Mouse (Mus musculus): ENCODE measurements around the gene Arvcf.

Gene Arvcf

DNA sequence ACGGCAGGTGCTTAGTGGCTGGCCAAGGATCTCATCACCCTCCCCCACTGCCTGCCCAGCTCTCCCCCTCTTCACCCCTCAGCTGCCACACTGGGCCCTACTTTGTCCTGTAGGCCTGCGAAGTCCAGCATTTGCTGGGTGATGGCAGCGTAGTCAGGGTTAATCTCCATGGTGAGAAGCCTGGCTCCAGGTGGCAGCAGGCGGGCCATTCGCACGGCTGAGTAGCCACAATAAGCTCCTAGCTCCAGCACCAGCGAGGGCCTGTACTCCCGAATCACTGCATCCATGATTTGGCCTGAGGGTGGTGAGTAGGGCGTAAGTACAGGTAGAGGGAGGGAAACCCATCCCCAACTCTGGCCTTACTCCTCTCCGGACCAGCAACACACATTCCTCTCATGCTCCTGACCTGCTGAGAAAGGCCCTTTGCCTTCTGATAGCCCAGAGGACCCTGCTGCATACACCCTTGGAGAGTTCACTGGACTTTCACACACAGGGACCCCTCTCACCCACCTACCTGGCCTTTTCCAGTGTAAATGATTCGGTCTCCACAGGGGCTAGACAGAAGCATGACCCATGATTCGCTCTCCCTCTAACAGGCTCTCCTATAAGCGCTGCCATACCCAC, 63.2 kb downstream of the Arvcf start:
- DNase-seq, result peak; percentile 61 to 77

DNA sequence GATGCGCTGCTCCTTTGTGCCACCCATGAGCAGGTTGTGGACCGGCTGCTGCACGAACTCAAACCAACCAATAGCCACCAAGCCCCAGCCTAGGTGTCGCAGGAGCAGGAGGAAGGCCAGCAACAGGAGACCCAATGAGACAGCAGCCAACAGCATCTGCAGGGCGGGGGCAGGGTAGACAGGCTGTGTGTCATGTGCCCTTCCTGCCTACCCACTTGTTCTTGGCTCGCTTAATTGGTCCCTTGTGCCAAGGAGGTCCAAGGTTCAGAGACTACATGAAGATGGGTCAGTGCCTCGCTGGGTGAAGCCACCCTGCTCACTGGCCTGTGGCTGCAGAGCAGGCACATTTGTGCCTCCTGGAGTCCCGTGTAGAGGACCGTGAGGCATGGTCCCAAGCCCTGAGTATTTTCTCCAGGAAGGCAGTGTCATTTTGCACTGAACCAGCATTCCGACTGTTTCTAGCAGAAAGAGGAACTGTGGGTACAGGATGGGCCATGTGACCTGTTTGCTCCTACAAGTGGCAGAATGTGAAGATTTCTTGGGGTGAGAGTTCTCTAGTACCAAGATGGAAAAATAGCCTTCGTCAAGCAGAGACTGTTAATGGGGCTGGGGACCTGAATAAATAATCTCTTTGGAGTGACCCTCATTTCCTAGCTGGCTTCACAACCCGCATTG, 64.0 kb downstream of the Arvcf start:
- DNase-seq, result peak; percentile 61 to 78

DNA sequence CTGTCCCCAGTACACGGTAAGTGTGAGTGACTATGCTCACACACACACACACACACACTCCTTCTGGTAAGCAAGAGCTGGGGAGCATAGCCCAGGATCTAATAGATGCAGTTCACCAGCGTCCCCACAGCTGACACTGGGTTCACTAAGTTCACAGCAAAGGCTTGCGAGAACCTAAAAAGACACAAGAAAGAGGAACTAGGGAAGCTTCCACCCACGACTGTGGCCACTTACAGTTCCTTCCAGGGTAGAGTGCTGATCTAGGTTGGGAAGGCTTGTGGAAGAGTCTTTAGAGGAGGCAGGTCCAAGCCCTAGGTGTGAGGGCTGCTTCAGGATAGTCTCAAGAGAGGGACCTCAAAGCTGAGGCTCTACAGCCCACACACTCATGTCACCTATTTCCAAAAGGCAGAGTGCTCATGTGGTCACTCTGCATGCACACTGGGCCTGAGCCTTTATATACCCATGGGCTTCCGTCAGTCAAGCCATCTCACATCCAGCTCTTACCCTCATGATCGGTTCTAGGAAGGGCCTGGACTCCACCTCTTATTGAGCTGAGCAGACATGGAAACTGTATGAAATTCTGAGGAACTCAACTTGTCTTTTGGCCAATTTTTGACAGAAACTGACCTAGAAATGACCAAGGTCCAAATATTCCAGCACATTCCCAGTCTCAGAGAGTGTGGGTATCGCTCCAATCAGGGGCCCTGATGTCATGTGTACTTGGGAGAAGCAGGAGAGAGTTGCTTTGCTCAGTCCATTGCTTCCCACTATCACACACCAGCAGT, 65.2 kb downstream of the Arvcf start:
- DNase-seq, result peak in 1 of 2 experiments; percentile 10

DNA sequence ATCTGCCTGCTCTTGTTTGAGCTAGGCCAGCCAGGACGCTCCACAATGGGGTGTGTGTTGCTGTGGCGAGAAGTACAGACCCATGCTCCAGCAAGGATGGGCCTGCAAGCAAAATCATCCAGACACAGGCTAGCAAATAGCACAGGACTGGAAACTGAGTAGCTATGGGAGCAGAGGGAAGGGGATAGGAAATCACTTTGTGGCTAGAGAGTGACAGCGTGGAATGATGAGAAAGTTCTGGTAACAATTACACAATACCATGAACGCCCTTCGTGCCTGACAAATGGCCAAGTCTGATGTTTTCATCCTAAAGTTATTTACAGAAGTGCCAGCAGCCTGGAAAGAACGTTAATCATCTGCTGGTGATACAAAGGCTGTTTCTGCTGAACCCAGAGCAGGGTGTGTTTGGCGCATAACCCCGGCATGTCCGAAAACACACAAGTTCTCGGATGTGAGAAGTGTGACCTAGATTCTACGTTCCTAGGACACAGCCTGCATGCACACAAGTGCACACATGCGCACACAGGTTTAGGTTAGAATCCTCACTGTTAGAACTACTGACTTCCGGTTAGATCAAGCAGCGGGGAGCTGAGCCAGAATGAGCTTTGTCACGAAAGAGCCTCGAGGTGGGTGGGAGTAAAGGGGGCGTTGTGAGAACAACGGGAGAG, 68.2 kb downstream of the Arvcf start:
- peak; percentile 40 to 68 for DNase-seq

DNA sequence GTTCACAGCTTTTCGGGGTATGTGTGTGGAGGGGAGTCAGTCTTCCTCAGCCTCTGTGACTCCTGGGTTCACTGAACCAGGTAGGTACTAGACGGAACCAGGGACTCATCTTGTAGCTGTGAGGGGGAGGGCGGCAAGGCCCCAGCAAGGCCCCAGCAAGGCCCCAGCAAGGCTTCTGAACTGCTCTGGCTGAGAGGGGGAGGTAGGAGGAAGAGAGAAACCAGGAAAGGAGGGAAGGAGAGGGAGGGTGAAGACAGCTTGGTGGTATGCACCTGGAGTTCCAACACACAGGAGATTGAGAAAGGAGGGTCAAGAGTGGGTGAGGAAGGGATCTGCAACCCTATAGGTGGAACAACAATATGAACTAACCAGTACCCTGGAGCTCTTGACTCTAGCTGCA, 68.9 kb downstream of the Arvcf start:
- DNase-seq, result peak in 1 of 2 experiments; percentile 41

DNA sequence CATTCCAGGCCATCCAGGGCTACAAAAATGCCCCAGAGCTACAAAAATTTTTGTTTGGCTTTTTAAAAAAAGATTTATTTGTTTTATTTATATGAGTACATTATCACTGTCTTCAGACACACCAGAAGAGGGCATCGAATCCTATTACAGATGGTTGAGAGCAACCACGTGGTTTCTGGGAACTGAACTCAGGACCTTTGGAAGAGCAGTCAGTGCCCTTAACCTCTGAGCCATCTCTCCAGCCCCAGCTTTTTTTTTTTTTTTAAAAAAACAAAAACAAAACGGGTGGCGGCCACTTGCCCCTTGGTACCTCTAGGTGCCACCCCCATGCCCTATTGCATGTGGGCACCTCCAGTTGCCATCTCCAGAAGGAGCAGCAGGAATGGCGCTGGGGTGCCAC, 69.5 kb downstream of the Arvcf start:
- no peak for DNase-seq

DNA sequence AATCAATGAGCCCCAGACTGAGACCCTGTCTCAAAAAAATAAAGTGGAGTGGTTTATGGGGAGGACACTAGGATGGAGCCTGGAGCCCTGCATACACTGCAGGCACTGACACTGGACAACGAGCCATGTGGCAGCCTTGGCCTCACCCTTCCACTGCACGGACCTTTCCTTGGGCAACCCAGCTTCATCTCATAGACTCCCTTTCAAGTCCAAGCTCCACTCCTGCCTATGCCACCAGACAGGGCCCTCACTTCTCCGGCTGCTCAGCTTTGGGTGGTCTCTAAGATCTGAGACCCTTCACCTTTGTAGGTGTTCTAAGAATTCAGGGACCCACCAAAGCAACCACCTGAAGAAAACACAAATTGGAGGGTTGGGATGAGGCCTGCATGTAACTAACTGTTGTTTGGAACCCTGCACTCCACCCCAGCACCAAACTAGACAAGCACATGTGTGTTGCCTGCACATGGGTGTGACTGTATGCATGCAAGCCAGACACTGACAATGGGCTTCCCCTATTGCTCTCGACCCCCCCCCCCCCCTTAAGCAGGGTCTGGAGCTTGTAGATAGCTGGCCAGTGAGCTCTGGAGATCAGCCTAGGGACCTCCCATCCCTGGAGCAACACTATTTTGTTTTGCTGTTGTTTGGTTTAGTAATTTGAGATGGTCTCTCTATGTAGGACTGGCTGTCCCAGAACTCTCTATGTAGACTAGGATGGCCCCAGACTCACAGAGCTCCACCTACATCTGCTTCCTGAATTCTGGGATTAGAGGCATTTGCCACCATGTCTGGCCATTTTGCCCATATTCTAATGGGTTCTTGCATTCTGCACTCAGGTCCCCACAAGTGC, 71.0 kb downstream of the Arvcf start:
- DNase-seq, result no peak

DNA sequence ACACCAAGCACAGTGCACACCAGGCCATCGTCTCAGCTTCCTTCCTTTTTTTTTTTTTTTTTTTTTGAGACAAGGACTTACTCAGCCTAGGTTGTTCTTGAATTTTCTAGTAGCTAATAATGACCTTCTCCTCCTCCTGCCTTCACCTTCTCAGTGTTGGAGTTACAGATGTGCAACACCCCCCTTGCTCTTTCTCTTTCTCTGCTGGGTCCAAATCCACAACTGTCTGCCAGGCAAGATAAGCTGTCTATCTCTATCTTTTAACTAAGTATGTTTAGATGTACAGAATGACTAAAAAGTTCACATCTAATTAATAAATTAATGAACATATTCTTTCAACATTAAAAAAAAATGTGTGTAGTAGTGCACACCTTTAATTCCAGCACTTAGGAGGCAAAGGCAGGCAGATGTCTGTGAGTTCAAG, 71.6 kb downstream of the Arvcf start:
- DNase-seq, result no peak

DNA sequence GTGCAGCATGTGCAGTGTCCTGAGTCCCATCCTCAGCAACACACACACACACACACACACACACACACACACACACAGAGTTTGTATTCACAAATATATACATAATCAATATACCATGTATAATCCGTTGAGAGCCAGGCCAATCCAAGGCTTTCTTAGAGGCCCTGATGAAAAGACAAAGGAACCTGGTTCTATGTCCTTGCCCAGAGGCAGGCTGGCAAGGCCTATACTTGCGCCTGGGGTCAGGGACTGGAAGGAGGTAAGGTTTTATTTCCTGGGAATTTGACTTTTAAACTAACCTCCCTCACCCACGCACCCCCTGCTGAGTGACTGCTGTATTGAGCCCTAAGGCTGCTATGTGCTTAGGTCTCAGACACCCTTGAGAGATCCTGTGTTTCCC, 72.6 kb downstream of the Arvcf start:
- no peak for DNase-seq

DNA sequence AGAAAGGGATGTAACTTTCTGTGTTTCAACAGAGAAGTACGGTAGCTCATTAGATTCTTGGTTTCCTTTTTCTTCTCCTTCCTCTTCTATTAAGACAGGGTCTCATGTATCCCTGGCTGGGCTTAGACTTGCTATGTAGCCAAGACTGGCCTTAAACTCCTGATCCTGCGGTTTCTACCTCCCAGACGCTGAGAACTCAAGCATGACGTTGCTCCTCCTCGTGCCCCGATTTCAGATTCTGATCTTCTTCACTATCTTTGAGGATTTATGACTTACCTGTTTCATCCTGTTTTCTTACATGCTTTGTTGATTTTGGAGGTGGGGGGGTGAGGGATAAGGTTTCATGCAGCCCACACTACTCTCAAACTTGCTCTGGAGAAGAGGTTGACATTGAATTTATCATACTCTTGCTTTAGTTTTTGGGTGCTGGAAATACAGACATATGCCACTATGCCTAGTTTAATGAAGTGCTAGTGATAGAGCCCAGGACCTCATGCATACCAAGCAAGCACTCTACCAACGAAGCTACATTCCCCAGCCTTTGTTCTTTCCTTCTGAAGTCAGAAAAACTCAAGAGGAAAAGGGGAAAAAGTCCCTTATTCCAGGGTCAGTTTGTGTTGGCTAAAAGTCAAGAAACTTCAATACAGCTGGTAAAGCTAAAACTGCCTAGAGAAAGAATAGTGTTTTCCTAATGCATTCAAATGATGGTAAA, 75.4 kb downstream of the Arvcf start:
- no peak for DNase-seq

DNA sequence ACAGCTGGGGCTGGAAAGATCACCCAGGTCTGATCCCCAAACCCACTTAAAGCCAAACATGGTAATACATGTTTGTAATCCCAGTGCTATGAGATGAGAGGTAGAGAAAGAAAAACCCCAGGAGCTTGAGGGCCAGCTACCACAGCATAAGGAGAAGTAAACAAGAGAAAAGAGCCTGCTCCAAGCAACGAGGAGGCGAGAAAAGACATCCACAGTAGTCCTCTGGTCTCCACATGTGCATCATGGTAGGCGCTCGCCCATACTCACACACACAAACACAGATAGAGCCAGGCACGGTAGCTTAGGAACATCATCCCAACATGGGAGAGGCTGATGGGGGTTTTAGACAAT, 75.9 kb downstream of the Arvcf start:
- no peak for DNase-seq

DNA sequence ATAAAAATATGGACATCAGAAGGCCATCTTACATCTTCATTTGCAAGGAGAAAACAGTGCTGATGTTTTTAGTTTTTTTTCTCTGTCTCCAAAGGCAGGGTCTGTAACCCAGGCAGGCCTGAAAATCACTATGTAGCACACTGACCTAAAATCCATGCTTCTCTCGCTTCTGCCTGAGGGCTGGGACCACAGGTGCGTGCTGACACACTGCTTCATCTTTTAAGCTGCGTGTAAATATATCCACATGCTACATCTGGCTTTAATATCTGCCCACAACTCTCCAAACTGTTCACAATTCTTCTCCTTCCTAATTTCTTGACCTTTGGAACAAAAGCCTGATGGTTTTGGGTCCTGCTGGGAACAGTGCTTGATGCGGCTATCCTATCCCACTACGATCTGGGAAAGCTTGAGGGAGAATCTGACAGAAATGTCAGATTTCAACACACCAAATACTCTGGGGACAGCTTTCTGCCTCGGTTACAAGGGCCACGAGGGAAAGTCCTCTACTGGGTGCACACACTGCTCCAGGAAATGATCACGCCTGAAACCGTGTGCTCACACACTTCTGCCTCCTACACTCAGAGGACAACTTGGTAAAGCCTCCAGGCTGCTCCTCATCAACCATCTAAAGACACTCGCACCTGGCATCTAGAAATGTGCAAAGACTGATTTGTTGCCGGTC, 76.5 kb downstream of the Arvcf start:
- no peak for DNase-seq

DNA sequence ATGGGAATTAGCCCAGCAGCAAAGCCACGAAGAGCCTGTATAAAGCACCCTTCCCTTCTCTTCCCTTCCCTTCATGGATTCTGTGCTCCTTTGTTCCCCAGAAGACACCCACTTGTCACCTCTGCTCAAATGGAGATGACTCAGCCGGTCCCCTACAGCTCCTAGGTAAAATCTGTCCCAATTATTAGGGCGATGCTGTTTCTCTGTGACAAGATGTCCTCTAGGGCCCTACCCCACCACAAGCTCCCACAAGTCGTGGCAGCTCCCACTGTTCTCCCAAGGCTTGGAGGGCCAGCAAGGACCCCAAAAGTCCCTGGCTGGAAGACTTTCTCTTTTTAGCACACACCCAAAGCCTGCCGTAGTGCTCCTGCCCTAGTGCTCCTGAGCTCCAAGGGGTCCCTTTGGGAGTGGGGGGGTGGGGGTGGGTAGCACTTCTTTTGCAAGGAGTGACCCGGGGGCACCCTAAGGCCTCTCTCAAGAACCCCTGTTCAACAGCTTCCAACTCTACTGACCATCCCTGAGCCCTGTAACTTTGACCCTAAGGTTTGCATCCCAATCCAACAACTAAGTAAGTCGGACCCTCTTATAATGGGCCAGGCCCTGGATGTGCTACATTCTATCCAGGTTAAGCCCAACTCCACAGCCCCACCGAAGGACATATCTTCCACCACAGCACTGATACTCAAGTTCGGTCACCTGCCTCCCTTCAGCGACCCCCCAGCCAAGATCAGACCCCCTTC, 77.7 kb downstream of the Arvcf start:
- DNase-seq, result peak in 1 of 2 experiments; percentile 27

DNA sequence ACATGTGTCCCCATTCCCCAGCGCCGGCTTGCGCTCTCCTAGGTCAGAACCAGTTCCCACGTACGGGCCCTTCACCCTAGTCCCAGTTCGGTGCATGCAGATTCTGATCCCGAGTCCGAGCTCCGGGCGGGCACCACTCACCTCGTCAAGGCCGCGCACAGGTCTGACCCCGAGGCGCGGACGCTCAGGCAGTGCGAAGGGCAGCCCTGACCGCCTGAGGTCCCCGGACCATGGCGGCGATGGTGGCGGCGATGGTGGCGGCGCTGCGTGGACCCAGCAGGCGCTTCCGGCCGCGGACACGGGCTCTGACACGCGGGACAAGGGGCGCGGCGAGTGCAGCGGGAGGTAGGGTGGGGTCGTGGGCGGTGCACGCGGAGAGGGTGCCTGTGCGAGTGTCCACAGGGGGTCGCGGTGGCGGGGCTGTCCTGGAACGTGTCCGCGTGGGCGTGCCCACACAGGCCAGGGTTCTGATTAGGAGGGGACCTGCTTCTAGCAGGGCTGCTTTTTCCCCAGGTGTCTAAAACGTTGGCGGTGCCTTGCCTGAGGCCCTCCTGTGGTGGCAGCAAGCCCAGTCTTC, 78.3 kb downstream of the Arvcf start, which contains the start of gene Txnrd2:
Txnrd2 (plus strand) TSS at position 170 of the 577 bp plus-strand sequence.
- peak; percentile 85 to 89 for DNase-seq

DNA sequence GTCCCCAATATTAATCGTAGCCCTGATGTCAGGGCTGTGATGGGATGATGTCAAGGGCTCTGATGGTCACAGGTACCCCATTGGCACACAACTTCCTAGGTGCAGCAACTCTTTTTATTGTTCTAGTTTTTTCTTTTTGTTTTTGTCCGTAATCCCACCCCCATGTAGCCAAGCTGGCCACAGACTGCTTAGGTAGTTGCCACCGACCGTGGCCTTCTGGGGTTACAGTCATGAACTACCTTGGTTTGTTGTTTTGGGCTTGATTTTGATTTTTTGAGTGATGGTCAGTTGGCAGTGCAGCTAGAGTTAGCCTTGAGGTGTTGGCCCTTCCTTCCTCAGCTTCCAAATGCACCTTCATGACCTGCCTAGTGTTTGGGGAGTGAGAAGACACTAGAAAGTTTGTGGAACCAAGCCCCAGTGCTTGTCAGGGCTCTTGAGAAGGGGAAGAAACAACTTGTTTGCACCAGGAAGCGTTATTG, 78.9 kb downstream of the Arvcf start, which contains the start of gene Comt:
Comt (minus strand) TSS at position 51 of the 479 bp plus-strand sequence.
- DNase-seq, result no peak

DNA sequence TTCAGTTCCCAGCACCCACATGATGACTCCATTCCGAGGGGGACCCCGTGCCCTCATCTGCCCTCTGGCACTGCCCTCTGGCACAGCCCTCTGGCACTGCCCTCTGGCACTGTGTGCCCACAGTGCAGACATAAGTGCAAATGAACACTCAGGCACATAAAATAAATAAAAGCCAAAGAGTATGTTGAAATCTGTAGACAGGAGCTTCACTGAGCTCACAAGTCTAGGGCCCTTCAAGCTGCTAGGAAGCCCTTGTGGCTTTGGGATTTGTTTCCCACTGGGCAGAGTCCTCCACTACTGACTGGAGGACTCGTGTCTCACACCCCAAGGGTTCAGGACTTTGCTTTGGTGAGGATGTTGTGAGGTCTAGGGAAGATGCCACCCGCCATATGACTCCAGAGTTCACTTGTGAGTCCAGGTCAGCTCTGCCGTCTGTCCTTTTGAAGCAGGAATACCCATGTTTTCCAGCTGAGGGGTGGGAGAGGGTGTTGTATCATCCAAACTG, 80.1 kb downstream of the Arvcf start:
- no peak for DNase-seq

DNA sequence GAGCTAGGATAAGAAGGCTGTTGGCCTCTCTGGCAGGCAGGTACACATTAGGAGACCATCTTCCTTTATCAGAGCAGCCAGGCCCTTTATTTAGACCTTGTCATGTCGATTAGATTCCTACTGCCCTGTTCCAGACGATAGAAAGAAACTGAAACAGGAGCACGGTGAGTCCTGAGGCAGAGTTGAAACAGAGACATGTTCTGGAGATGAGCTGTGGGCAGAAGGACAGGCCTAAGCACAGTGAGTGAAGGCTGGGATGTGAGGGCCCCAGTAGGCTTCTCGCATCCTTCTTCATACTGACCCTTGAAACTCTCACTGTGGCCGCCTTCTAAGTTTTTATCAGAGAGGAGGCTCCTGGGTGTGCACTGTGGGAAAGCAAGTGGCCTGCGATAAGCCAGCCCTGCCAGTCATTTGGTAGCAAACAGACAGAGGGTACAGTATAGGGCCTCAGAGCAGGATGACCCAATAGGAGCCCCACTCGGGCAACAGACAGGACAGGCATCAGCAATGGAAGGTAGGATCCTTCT, 80.6 kb downstream of the Arvcf start:
- DNase-seq, result no peak

DNA sequence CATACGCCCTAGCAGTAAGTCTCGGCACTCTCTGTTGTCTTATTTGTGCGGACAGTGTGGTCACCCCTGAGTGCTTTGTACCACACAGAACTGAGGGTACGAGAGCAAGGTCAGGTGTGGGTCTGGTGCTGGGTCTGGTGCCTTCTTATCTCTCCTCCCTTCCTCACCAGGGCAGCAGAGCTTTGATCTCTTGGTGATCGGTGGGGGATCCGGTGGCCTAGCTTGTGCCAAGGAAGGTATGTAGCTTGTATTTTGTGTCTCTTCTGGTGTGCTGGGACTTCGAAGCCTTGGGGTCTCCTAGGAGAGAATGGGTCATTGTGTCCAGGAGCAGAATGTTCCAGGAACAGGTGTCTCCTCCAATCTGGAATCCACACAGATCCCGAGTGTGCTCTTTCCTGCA, 81.7 kb downstream of the Arvcf start:
- no peak for DNase-seq

DNA sequence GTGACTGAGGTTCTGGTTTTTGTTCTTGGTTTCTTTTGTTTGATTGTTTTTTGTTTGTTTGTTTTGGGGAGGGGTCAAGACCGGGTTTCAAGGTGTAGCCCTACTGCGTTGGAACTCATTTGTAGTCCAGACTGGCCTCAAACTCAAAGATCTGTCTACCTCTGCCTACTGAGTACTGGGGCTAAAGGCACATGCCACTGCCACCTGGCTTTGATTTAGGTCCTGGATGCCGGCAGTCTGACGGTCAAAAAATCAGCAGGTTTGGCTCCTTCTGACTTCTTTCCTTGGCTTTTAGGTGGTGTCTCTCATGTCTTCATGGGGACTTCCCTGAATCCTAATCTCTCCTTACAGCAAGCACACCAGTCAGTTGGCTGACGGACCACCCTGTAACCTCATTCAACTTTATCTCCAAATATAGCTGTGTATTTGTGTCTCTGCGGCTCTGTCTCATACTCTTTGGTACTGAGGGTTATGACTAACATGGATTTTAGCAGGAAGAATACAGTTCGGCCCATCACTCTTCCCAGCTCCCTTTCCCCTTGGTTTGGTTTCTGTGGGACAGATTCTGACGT, 82.7 kb downstream of the Arvcf start:
- no peak for DNase-seq

Measured in kidney, postnatal 4 days (tissue).